Mouse (Mus musculus): Measurements from ENCODE around the gene Rpn1.

- TF ChIP-seq CTCF (IDR thresholded peaks at IDR 0.05; ENCODE audit: borderline replicate concordance, insufficient read depth, low read depth, low read length): no peak
- no peak for TF ChIP-seq POLR2A (IDR thresholded peaks at IDR 0.05; ENCODE audit: borderline replicate concordance, insufficient read depth, low read length)
Measured at GRCm38 (mm10) chr6:88044234-88044576, 40.1 kb upstream of the Rpn1 start.
